Mouse (Mus musculus) E14TG2a.4 (cell line): Measurements from ENCODE around the gene Atxn1.

ENCODE experiments used
- H3K27me3 ChIP-seq: 2 replicates; pipeline ENCODE4 v1.6.1; 2014; ENCODE audit warnings: low read length, control low read depth; ENCODE audit not compliant: insufficient read depth
- H3K36me3 ChIP-seq: 2 replicates; pipeline ENCODE4 v1.6.1; 2014; ENCODE audit warnings: low read length, control low read depth; ENCODE audit not compliant: insufficient read depth
- H3K4me1 ChIP-seq: replicated peaks from 2 replicates; pipeline ENCODE4 v1.6.1; 2014; ENCODE audit warnings: low read depth, low read length, control low read depth
- H3K4me3 ChIP-seq: replicated peaks from 2 replicates; pipeline ENCODE4 v1.5.1; 2014; ENCODE audit warnings: mild to moderate bottlenecking, low read length
- H3K9me3 ChIP-seq: 2 replicates; pipeline ENCODE4 v1.6.1; 2014; ENCODE audit warnings: low read length, control low read depth
- CTCF ChIP-seq: conservative IDR thresholded peaks from 2 replicates; pipeline ENCODE4 v1.5.1; 2014; ENCODE audit warnings: low read length
- NANOG ChIP-seq: IDR thresholded peaks from 2 replicates; pipeline ENCODE4 v1.6.1; 2014; ENCODE audit warnings: borderline replicate concordance, low read length, mixed read lengths
- POU5F1 ChIP-seq: IDR thresholded peaks from 2 replicates; pipeline ENCODE4 v1.6.1; 2014; ENCODE audit warnings: low read length, borderline replicate concordance

The Atxn1 gene

DNA sequence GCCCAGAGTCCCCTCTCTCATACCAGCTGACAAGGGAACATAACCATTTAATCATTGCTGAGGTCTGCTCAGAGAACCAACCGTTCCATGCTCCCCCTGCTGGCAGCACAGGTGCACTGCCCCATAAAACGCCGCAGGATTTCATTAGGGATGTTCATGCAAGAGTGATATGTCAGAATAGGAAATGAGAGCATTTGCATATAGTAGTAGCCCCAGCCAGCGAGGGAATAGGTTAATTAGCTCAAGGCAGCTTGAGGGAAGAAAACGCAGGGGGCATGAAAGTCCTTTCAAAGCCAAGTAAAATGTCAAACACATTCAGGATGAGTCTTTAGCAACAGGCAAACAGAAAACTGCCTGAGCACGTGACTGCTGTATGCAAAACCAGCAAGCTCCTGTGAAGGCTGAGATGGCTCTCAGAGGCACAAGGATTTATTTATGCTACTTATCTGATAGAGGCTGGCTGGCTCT, 393.0 kb downstream of the Atxn1 start:
- peaks cover 11% of the 10 kb centered on the region for H3K9me3 ChIP-seq
- no peaks in the 10 kb centered on the region for H3K27me3 ChIP-seq
- no peak overlapping the region for H3K4me3 ChIP-seq
- H3K36me3 ChIP-seq: no peaks in the 10 kb centered on the region
- H3K4me1 ChIP-seq: peaks cover 3% of the 10 kb centered on the region; the same call in 1 of the 2 replicates
- TF ChIP-seq POU5F1: no peak
- no peak for TF ChIP-seq NANOG
- TF ChIP-seq CTCF: peak; percentile 97

DNA sequence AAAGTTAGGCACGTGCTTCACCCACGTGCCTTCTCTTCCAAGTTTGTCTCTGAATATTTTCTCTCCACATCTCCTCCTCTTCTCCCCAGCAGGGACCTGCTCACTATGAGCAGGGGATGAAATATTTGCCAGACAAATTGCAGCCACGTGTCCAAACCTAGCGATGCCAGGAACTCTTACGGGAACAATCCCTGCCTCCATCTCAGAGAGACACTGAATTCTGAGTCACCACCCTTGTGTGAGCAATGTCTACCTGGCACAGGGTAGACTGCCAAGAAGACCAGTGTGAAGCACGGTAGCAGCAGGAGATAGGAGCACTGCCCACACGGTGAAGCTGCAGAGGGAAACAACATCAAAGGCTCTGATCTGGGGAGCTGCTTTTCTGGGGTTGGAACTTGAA, 394.9 kb downstream of the Atxn1 start:
- TF ChIP-seq NANOG: no peak
- no peak for TF ChIP-seq POU5F1
- TF ChIP-seq CTCF: no peak
- no peaks in the 10 kb centered on the region for H3K27me3 ChIP-seq
- H3K4me3 ChIP-seq: no peak overlapping the region

DNA sequence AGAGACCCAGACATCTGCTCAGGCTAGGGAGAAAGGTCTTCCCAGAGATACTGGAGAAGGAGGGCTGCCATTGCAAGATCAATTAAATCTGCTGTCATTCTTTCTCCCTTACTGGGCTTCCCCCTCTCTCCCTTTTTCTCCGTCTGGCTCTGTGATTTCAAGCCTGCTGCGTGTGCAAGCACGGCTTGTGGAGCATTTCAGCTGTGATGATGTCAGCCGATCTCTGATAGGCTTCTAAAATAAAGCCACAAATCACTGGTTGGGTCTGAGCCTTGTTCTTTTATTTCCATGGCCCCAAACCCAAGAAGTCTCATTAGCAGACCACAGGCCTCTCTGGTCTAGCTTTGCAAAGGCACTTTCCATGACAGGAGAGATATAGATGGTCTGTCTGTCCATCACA, 399.9 kb downstream of the Atxn1 start:
- Histone ChIP-seq H3K4me1 (no peaks in the 10 kb centered on the region), H3K27me3 (no peaks in the 10 kb centered on the region), H3K9me3 (peaks cover 15% of the 10 kb centered on the region), H3K4me3 (no peak overlapping the region), H3K36me3 (no peaks in the 10 kb centered on the region)
- TF ChIP-seq POU5F1 (no peak), NANOG (no peak), CTCF (no peak)

More for the DNA sequence above, 394.9 kb downstream of the Atxn1 start:
- peaks cover 15% of the 10 kb centered on the region for H3K9me3 ChIP-seq
- no peaks in the 10 kb centered on the region for H3K36me3 ChIP-seq
- H3K4me1 ChIP-seq: peaks cover 3% of the 10 kb centered on the region; the same call in 1 of the 2 replicates

DNA sequence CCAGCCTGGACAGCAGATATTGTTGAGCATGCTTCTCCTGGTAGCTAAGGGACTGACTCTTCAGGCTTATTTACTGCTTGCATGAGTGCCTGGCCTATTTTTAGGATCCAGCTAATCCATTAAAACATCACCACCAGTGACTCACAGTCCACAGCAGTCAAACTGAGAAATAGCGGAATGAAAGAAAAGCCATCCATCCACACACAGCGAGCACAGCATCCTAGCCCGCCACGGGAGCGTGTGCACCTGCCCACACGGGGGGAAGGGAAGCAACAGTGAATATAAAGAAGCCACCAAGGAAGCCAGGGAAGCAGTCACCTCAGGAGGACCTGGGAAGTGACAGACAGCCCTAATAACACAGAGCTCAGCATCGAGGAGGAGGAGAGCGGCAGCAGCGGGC, 402.8 kb downstream of the Atxn1 start:
- TF ChIP-seq NANOG (no peak), CTCF (no peak), POU5F1 (no peak)
- Histone ChIP-seq H3K36me3 (no peaks in the 10 kb centered on the region), H3K4me3 (no peak overlapping the region), H3K9me3 (peaks cover 5% of the 10 kb centered on the region), H3K27me3 (no peaks in the 10 kb centered on the region), H3K4me1 (no peaks in the 10 kb centered on the region)

DNA sequence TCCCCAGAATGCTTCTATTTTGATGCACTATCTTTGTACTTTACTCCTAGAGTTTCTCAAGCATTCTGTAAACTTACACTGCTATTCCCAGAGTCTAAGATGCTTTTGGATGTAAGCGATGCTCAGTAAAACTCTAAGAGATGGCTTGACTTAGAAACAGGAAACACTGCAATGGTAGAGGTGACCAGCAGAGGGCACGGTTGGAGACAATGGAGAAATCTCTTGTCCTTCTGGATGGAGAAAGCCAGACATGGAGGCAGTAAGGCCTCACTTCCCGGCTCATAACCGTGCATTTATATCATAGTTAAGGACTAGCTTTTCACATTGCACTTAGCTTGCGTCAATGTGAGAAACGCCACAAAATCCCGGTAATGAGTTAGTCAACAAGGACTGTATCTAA, 404.3 kb downstream of the Atxn1 start:
- Histone ChIP-seq H3K36me3 (no peaks in the 10 kb centered on the region), H3K4me3 (no peak overlapping the region), H3K9me3 (no peaks in the 10 kb centered on the region), H3K27me3 (no peaks in the 10 kb centered on the region), H3K4me1 (no peaks in the 10 kb centered on the region)
- TF ChIP-seq CTCF (peak; percentile 65), NANOG (no peak)

DNA sequence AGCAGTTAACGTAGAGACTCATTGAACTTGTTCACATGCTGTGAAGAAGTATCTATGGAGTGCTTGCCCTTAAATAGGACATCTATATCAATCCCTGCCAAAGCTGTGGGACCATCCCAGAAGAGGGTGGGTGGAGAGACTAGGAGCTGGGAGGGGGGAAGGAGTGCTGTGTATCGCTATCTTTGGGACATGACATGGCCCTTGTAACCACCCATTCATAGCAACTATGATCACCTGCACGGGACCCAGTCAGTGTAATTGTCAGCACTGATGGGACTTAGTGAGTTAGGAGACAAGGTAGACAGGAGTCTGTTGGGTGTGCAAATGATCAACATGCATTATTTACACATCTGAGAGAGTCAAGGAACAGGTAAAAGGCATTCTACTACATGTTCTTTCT, 405.6 kb downstream of the Atxn1 start:
- Histone ChIP-seq H3K9me3 (no peaks in the 10 kb centered on the region), H3K27me3 (no peaks in the 10 kb centered on the region), H3K4me1 (no peaks in the 10 kb centered on the region), H3K4me3 (no peak overlapping the region), H3K36me3 (no peaks in the 10 kb centered on the region)
- no peak for TF ChIP-seq NANOG
- no peak for TF ChIP-seq POU5F1
- no peak for TF ChIP-seq CTCF

DNA sequence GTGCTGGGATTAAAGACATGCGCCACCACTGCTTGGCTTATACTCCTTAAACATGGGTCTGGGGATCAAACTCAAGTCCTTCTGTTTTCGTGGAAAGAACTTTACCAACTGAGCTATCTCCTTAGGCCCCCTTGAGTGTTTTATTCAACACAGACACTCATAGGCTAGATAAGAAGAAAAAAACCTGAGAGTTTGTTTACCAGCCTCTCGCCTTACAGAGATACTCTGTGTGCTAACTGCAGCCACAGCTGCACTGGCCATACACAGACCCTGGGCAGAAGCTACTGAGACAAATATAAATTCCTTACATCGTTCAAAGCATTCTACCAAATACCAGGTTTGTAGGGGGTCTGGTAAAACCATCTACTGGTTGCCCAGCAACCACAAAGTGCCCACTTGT, 406.4 kb downstream of the Atxn1 start:
- no peak overlapping the region for H3K4me3 ChIP-seq
- H3K27me3 ChIP-seq: no peaks in the 10 kb centered on the region
- H3K4me1 ChIP-seq: no peaks in the 10 kb centered on the region
- TF ChIP-seq CTCF (no peak), POU5F1 (no peak), NANOG (no peak)
- H3K9me3 ChIP-seq: no peaks in the 10 kb centered on the region
- H3K36me3 ChIP-seq: no peaks in the 10 kb centered on the region

DNA sequence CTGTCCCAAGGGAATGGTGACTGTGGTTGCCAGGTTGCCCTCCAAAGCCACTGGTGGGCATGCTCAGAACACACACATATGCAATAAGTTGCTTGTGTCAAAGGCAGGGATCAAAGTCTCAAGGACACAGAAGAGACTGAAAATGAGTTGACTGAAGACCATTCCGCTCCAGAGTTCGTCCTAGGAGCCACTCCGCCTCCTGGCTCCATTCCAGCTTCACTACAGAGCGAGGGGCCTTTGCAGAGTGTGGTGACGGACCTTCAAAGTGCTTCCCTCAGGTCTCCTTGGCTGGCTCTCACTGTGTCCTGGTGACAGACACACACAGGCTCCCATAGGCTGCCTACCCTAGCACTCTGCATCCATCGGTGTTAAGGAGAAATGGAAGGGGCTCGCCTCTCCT, 411.1 kb downstream of the Atxn1 start:
- no peaks in the 10 kb centered on the region for H3K27me3 ChIP-seq
- no peaks in the 10 kb centered on the region for H3K9me3 ChIP-seq
- TF ChIP-seq CTCF (no peak), NANOG (no peak), POU5F1 (no peak)
- H3K4me3 ChIP-seq: no peak overlapping the region
- H3K4me1 ChIP-seq: peaks cover 14% of the 10 kb centered on the region
- H3K36me3 ChIP-seq: no peaks in the 10 kb centered on the region

DNA sequence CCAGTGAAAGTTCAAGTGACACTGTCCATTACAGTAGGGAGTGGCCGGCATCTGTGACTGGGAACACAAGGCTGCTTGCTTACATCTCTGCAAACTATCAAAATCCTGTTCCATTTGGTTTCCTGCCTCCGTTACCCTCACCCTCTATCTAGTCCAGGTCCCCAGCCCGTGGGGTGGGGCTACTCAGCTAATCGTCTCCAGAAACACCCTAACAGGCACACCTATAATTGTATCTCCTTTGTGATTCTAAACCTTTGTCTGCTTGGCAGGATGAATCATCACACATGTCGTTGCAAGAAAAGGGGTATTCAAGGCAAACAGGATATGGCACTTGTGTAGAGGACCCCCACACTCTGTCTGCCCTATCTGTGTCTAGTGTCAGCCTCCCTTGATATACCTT, 417.3 kb downstream of the Atxn1 start:
- H3K4me1 ChIP-seq: peaks cover 41% of the 10 kb centered on the region
- no peaks in the 10 kb centered on the region for H3K9me3 ChIP-seq
- no peaks in the 10 kb centered on the region for H3K27me3 ChIP-seq
- H3K4me3 ChIP-seq: no peak overlapping the region
- TF ChIP-seq NANOG: no peak
- TF ChIP-seq CTCF: no peak
- peaks cover 6% of the 10 kb centered on the region for H3K36me3 ChIP-seq
